Mouse (Mus musculus) heart, postnatal 25 days (tissue): Measurements from ENCODE around the gene Phkg1. TPM values are rescaled to one million over a fixed set of nuclear protein-coding genes. Genes with fewer than 3 reads are reported as not detected.
"Not testable (repeated sequence)": the region's sequence is repeated elsewhere in the genome, so short reads cannot be mapped to it uniquely, and the experiment has no call there.

Experiments
- DNase-seq: peaks from one replicate; pipeline ENCODE4 v3.0.0; 2022; ENCODE audit warnings: low spot score
- intact Hi-C: fragments of 180-260 bp; cut with DNase I; formaldehyde crosslinking; loops from one replicate; pipeline ENCODE4 v1.15.1; 2025
- total RNA-seq, 2 experiments: library from RNA; stranded (reverse); gene quantifications; 2 replicates each; pipeline ENCODE4 v1.2.3; 2021

The Phkg1 gene
- total RNA-seq, 2 experiments from 2014 or later = 16.1 to 18.4 TPM

- intact Hi-C loops = no loop called here
Observed at GRCm38 (mm10) chr5:129908242-129908965, 10.1 kb upstream of the Phkg1 start, which contains the start of gene Nupr1l. Gene Nupr1l (plus strand): TSS chr5:129908540.

DNA sequence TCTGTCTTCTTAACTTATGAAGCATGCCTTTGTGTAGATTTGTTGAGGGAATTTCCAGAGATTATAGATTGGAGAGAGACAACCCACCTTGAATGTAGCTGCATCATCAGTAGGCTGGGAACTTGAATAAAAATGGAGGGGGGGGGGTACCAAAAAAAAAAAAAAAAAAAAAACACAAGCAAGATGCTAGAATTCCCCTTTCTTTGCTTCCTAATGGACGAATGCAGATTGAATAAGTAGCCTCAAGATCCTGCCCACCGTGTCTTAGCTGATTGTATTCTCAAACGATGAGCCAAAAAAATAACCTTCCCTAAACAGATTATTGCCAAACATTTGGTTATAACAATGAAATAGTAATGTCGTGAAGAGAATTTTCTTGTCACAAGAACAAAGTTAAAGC lies 9.4 kb upstream of the Phkg1 start:
- DNase-seq = no peak
- intact Hi-C loops = no loop called here

More at GRCm38 (mm10) chr5:129908242-129908965, 10.1 kb upstream of the Phkg1 start, which contains the start of gene Nupr1l:
- DNase-seq = peak; percentile 79

DNA sequence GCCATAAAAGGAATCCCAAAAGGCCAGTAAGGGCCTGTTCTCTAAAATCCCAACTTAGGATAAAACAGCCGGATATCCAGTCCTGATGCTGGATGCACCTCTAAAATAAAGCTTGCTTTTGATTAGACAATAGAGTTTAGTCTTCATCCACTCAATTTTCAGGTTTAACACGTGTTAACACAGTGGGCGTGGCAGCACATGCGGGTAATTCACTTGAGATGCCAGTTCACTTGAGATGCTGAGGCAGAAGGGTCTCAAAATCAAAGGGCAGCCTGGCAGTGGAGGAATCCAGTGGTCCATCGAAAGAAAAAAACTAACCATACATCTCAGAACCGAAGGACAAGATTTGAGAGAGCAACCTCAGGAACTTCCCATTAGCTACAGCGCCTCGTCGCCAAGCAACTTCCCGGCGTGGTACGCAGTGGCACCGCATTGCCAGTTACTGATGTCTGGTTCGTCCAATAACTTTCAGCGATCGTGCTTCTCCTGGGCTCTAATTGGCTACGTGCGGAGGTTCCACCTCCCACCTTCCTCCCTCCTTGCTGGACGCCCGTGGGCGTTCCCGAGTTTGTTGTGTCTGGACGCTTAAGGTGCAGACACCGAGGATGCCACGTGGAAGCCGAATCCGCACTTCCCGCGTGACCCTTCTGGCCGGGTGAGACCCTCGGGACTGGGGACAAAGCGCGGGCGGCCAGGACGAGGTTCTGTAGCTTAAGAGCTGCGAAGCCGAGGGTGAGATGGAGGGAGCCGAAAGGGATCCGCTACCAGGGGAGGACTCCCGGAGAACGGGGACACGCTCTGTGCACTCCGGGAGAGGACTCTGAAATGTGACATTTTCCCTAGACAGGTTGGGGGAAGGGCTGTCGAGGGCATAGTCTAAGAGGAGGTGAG lies 2.9 kb downstream of the Phkg1 start, which contains the start of gene Zbed5:
TSS of gene Zbed5 (plus strand) at position 526 of the 891 bp plus-strand sequence.
- intact Hi-C loops = no loop called here
- DNase-seq = peak; percentile 82

DNA sequence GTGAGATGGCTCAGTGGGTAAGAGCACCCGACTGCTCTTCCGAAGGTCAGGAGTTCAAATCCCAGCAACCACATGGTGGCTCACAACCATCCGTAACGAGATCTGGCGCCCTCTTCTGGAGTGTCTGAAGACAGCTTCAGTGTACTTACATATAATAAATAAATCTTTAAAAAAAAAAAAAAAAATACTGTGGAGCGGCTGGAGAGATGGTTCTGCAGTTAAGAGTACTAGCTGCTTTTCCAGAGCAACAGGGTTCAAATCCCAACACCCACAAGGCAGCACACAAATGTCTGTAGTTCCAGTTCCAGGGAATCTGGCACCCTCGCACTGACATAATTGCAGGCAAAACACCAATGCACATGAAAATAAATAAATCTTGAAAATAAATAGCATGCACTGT lies 8.0 kb downstream of the Phkg1 start:
- DNase-seq = not testable (repeated sequence)

GRCm38 (mm10) chr5:129886911-129887636 lies 11.3 kb downstream of the Phkg1 start, which contains the start of gene Chchd2:
Gene Chchd2 (minus strand): TSS chr5:129887470.
- intact Hi-C loops = loop anchor here (2.0 kb wide), 1 partner anchor 216 kb away; the partner anchor contains the start of gene Zfp11
- DNase-seq = peak; percentile 94

More for the DNA sequence above, 8.0 kb downstream of the Phkg1 start:
- intact Hi-C loops = not testable (repeated sequence)

- intact Hi-C loops = loop anchor here (2.0 kb wide), 1 partner anchor 215 kb away; the partner anchor contains the start of gene Zfp11
- no peak for DNase-seq
Observed at GRCm38 (mm10) chr5:129886271-129886670, 12.1 kb downstream of the Phkg1 start.

- DNase-seq = no peak
- intact Hi-C loops = loop anchor here (5.0 kb wide), 1 partner anchor 268 kb away; no protein-coding TSS in a partner anchor
Observed at GRCm38 (mm10) chr5:129879888-129880287, 18.5 kb downstream of the Phkg1 start.

GRCm38 (mm10) chr5:129878946-129879345 lies 19.4 kb downstream of the Phkg1 start:
- peak; percentile 61 for DNase-seq
- intact Hi-C loops = loop anchor here (5.0 kb wide), 1 partner anchor 267 kb away; no protein-coding TSS in a partner anchor

DNA sequence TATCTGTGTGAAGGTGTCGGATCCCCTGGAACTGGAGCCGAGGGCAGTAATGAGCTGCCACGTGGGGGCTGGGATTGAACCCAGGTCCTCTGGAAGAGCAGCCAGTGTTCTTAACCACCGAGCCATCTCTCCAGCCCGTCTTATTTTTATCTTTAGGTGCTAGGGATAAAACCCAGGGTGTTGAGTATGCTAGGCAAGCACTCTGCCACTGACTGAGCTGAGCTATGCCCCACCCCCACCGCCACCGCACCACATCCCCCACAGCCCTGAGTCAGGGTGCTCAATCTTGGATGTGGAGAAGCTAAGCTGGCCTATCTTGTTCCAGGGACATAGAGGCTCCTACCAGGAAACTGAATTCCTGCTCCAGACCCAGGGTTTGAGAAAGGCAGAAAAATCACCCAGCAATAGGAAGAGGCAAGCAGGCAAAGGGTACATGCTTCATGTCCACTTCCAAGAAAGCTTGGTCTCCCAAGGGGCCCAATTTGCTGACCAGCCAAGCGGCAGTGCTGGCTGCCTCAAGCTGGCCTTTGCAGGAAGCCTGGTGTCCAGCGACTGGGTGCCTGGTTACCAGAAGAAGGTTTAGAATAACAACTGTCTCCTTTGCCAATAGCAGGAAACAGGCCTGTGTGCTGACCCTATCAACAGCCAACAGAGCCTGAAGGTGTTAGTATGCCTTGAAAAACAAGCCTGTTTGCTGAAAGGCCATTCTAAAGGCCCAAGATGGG lies 20.5 kb downstream of the Phkg1 start:
- intact Hi-C loops = loop anchor here (5.0 kb wide), 1 partner anchor 266 kb away; no protein-coding TSS in a partner anchor
- peak; percentile 27 for DNase-seq

- intact Hi-C loops = loop anchor here (5.0 kb wide), 1 partner anchor 263 kb away; no protein-coding TSS in a partner anchor
- no peak for DNase-seq
Observed at GRCm38 (mm10) chr5:129875098-129875497, 23.3 kb downstream of the Phkg1 start.

GRCm38 (mm10) chr5:129873942-129874341 lies 24.4 kb downstream of the Phkg1 start:
- intact Hi-C loops = no loop called here
- no peak for DNase-seq

GRCm38 (mm10) chr5:129871238-129871637 lies 27.1 kb downstream of the Phkg1 start:
- DNase-seq = no peak
- intact Hi-C loops = no loop called here

- intact Hi-C loops = no loop called here
- DNase-seq = no peak
Observed at GRCm38 (mm10) chr5:129869238-129869995, 28.9 kb downstream of the Phkg1 start.

DNA sequence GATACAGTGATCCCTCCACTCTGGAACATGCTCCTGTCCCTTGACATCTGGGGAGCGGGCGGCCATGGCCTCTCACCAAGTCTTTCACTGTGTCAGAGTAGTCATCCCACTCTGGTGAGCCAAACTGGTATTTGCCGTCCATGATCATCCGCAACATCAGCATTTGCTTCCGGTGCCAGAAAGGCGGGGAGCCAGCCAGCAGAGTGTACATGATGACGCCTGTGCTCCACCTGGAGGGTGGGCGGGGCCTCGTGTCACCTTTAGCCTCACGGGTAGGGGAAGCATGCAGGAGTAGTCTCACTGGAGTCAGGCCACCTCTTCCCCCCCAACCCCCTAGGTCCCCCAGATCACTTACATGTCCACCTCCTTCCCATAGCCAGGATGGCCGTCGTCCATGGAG lies 32.5 kb downstream of the Phkg1 start:
- intact Hi-C loops = no loop called here
- DNase-seq = no peak

GRCm38 (mm10) chr5:129864467-129864866 lies 33.9 kb downstream of the Phkg1 start:
- no peak for DNase-seq
- intact Hi-C loops = no loop called here

GRCm38 (mm10) chr5:129862325-129862724 lies 36.0 kb downstream of the Phkg1 start:
- intact Hi-C loops = no loop called here
- no peak for DNase-seq

DNA sequence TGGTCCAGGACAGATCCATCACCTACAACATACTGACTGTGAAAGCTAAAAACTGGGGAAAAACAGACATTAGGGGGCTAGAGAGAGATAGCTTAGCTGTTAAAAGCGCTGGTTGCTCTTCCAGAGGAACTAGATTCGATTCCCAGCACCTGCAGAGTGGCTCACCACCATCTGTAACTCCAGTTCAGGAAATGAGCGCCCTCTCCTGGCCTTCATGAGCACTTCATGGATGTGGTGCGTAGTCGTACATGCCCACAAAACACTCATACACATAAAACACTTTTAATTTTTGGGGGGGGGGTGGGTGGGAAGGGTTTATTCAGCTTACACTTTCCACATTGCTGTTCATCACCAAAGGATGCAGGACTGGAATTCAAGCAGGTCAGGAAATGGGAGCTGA lies 41.9 kb downstream of the Phkg1 start:
- no peak for DNase-seq
- intact Hi-C loops = no loop called here

- DNase-seq = no peak
- intact Hi-C loops = no loop called here
Observed at GRCm38 (mm10) chr5:129855163-129855562, 43.2 kb downstream of the Phkg1 start.
